Mouse (Mus musculus): ENCODE results near the gene Tbcc. TPM values are rescaled to one million over a fixed set of nuclear protein-coding genes. Genes with fewer than 3 reads are reported as not detected.
A peak's percentile ranks its signal among the peaks of the same experiment; 100 is the strongest.
"Not testable (repeated sequence)": the region's sequence is repeated elsewhere in the genome, so short reads cannot be mapped to it uniquely, and the experiment has no call there.

Tbcc gene
- total RNA-seq (2021) = 20.6 and 20.7 TPM in 2 replicates
- long read RNA-seq, experiment 1, transcript Tbcc-201 (1 exons, 1,164 nt) = major isoform, 84 of 84 reads
- long read RNA-seq, experiment 1, partial matches to known transcripts = 0 of 84 reads
- long read RNA-seq, experiment 1, other reads (novel, unspliced or antisense) = 0 of 84 reads
- long read RNA-seq, experiment 2, transcript Tbcc-201 (1 exons, 1,164 nt) = major isoform, 67 of 67 reads
- long read RNA-seq, experiment 2, partial matches to known transcripts = 0 of 67 reads
- long read RNA-seq, experiment 2, other reads (novel, unspliced or antisense) = 0 of 67 reads

GRCm38 (mm10) chr17:46890116-46890815 is at the start of gene Tbcc:
TSS of gene Tbcc (plus strand) at chr17:46890684.
- DNase-seq = peak; percentile 98

- DNase-seq = no peak
Observed at GRCm38 (mm10) chr17:46843022-46843421, 47.5 kb upstream of the Tbcc start.

GRCm38 (mm10) chr17:46843716-46844115 is 46.8 kb upstream of the Tbcc start:
- DNase-seq = no peak

DNA sequence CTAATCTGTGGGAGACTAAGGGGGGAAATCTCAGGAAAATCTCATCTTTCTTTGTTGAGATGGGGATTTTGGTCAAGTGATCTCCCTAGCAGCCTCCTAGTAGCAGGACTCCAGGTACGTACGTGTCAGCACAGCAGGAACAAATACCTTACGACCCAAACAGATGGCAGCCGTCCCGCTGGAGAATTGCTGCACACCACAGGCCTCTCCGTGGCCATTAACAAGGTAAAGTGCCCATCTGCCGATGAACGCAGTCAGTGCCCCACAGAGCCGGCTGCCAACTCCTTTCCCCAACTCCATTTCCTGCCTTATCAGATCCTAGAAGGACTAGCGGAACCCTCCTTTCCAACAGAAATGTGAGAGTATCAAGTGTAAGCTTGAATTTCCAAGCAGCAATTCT is 45.7 kb upstream of the Tbcc start:
- no peak for DNase-seq

DNA sequence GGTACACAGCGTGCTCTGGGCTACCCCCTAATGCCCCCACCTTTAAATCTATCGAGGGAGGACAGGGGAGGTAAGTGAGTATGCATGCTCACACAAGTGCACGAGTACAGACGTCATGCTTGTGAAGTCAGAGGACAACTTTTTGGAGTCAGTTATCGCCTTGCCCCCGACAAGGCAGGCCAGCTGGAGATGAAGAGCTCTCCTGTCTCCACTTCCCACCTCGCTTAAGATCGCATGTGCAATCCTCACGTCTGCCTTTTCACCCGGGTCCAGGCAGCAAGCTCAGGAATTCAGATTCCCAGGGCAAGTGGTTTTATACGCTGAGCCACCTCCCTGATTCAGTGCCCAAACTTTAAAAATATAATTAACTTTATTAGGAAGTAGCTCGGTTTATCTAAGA is 45.2 kb upstream of the Tbcc start:
- no peak for DNase-seq

DNA sequence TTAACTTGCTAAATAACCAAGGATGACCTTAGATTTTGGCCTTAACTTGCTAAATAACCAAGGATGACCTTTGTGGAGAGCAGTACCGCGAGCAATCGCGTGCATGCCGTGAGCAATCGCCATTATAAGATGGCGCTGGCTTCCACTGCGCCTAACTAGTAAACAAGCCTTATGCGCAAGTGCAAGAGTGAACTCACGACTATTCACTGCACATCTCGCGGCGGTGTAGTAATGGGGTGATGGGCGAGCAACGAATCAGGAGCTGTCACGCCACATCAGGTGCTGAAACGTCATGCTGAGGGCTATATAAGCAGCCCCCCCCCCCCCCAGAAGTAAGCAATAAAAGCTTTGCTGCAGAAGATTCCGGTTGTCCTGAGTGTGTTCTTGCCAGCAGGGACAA is 43.9 kb upstream of the Tbcc start:
- DNase-seq = not testable (repeated sequence)

GRCm38 (mm10) chr17:46847206-46847605 is 43.3 kb upstream of the Tbcc start:
- DNase-seq = no peak

- no peak for DNase-seq
Observed at GRCm38 (mm10) chr17:46852725-46853124, 37.8 kb upstream of the Tbcc start.

DNA sequence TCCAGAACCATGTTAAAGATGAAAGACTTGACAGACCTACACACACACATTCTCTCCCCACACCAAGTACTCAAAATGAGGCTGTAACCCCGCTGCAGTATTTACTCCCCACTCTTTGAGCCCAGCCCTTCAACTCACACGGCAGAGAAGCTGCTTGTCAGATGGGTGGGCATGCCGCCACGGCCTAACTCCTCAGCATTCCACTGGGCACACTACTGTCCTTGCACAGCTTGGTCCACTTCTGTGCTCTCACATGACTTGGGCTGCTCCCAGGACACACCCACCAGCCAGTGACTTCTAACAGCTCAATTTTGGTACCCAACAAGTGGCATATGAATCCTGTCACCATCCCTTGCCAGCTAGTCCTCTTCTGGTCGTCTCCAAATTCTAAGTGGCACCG is 37.2 kb upstream of the Tbcc start:
- peak; percentile 80 for DNase-seq

- no peak for DNase-seq
Observed at GRCm38 (mm10) chr17:46854096-46854495, 36.4 kb upstream of the Tbcc start.

DNA sequence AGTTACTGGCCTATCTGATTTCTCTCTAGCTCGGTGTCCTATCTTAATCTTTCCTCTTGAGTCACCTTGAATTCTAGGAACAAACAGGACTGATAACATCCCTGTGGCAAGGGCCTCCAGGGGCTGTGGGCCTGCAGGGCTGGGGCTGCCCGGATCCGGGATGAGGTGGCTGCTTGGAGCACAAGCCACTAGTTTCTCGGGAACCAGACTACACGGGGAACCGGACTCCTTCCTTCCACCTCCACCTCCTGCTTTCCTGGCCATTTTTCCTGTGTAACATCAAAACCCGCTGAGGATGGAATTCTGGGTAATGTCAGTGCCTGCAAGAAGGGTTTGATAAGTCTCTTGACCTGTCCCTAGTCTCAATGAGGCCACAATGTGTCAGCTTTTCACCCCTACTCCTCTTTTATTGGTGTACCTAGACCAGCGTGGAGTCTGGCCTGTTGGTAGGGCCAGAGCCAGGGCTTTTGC is 35.8 kb upstream of the Tbcc start:
- peak; percentile 61 for DNase-seq

GRCm38 (mm10) chr17:46855328-46856106 is 35.0 kb upstream of the Tbcc start:
- peak; percentile 48 for DNase-seq

- no peak for DNase-seq
Observed at GRCm38 (mm10) chr17:46856107-46856388, 34.4 kb upstream of the Tbcc start.

DNA sequence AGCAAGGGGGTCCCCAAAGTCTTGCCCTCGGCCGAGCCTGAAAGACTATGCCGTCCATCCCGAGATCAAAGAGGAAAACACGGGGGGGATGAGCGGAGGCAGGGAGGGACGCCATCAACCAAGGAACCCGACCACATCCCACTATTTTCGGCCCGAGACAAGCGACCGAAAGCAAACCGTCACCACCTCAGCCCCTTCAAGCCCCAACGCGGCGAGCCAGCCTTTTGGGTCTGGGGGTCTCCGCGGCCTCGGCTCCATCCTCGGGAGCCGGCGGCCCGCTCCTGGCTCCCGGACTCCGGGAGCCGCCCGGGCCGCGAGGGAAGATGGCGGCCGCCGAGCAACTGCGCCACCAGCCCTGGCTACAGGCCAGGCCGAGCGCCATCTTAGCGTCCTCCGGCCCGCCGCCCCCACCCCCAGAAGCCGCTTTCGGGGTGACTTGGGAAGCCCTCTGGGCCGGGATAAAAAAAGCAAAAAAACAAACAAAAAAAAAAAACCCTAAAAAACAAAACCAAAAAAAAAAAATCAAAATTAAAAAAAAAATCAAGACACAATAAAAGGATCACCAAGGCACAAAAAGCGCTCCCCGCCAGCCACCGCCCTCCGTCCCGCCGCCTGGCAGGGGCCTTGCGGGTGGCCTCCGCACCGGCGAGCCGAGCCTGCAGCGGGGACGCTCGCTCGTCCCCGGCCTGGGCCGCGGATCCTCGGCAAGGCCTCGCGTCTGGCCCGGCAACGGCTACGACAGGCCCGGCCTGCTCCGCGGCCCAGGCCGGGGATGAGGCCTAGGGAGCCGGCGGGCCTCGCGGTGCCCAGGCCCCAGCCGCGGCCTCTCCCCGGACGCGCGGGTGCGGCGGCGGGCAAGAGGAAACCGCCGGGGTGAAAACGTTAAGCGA is 33.8 kb upstream of the Tbcc start:
- peak; percentile 91 for DNase-seq

DNA sequence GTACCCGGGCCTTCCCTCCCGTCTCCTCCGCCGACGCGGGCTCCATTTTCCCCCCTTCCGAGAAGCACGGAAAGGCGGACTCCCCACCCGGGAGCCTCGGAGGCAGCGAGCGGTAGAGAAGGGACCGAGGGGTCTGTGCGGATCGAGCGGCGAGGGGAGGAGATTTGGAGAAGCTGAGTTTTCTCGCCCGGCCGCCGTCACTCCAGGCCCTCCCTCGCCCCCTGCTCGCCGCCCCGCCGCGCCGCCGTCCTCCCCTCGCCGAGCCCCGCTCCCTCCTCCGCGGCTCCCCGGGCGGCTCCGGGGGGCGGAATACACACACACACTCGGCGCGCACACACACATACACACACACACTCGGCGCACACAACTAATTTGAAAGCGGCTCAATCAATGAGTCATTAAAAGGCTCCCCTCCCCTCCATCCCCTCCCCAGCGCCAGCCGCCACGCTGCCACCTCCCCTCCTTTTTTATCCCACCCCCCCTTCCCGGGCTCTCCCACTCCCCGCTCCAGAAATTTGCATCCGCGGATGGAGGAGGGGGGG is 33.1 kb upstream of the Tbcc start:
- peak; percentile 93 for DNase-seq

GRCm38 (mm10) chr17:46857903-46858748 is 32.4 kb upstream of the Tbcc start, which contains the start of gene Bicral:
TSS of gene Bicral (minus strand) at chr17:46858482.
- DNase-seq = peak; percentile 87

- DNase-seq = no peak
Observed at GRCm38 (mm10) chr17:46858749-46859444, 31.6 kb upstream of the Tbcc start.

GRCm38 (mm10) chr17:46860120-46860519 is 30.4 kb upstream of the Tbcc start:
- no peak for DNase-seq

DNA sequence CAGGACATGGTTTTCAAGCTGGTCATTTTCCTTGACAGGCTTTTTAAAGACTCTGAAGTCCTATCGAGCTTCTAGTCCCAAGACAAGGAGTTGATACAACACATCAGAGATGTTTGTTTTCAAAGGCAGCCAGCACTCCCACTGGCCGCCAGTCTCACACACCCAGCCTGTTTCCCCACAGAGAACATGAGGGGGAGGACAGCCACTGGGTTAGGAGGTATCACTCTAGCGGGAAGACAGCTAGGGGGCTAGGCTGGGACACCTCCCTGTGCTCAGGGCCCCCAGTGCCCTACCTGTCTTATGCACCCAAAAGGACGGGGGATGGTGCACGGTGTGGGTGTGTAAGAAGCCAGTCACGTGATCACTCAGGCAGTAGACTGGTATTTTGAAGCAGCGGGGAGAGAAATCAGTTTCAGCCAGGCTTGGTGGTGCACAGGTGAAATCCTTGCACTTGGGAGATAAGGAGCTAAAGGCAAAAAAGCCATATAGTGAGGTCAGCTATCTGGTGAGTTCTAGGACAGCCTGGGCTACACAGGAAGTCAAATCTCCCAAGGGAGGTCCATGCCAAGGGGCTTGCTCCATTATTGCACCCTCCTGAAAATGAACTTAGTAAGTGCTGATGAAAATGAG is 25.8 kb upstream of the Tbcc start:
- DNase-seq = no peak

DNA sequence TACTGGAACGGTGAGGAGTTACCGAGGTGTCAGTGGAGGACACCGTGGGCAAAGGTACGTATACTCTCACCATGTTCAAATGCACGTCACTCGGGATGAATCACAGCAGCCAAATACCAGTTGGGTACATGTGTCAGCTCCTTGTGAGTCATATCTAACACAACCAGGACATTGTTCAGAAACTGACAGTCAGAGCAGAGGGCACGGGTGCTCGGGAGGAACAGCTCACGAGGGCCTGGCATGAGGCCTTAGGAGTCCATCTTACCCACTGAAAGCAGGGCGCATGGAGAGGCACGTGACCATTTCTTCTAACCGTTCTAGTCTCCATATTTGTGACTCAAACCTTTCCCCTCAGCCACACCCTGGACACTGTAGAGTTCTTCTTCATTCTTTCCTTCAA is 23.6 kb upstream of the Tbcc start:
- peak; percentile 78 for DNase-seq

Measured in adrenal gland, postnatal 14 days (tissue).